Mouse (Mus musculus) lung, postnatal 0 days (tissue): ENCODE results near the gene Tsr3.

Experiments used
- CTCF ChIP-seq: IDR thresholded peaks from 2 replicates; pipeline ENCODE4 v1.5.1; 2016; ENCODE audit warnings: antibody characterized with exemption, mild to moderate bottlenecking
- EP300 ChIP-seq: IDR thresholded peaks from 2 replicates; pipeline ENCODE4 v1.6.1; 2016; ENCODE audit warnings: antibody characterized with exemption, mild to moderate bottlenecking, control low read depth

DNA sequence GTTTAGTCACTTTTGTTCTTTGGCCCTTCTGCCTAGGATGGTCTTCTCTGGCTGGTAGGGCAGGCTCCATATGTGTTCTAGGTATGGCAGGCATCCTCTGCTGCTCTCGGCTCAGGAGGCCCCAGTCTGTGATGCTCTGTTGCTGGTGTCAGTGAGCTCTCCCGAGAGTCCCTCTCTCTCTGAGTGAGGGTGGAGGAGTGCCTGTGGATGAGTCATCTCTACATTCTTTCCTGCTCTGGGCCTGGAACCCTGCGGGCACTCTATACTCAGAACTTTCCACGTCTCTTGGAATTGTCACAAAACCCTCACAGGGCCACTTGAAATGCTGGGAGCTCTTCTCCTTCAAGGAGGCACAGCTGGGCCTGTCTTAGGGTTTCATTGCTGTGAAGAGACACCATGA lies 28.3 kb upstream of the Tsr3 start:
- TF ChIP-seq CTCF (no peak), EP300 (no peak)
